Mouse (Mus musculus): Measurements from ENCODE around the gene Tmem178. TPM values are rescaled to one million over a fixed set of nuclear protein-coding genes. Genes with fewer than 3 reads are reported as not detected.

Gene Tmem178
- total RNA-seq, 2 experiments from 2014 or later: 0.28 to 0.50 TPM

- DNase-seq: no peak
Measured at GRCm38 (mm10) chr17:80997226-80997625, 52.8 kb downstream of the Tmem178 start.

GRCm38 (mm10) chr17:80998958-80999357 is 54.5 kb downstream of the Tmem178 start:
- no peak for DNase-seq

DNA sequence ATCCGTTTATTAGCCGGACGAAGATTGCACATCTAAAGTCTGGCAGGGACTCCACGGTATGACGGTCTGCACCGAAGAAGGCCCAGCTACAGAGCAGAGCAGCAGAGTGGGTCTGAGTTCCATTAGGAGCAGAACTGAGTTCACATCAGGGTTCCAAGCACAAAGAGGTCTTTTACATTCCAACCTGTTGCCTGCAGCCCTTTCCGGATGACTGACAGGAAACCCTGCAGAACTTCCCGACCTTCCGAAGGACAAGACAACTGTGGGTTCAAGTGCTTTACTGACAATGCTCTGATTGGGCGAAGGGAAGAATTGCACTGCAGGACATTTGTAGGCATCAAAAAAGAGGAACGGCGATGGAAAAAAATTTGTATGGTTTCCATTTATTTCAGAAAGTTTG is 56.6 kb downstream of the Tmem178 start:
- DNase-seq: no peak

DNA sequence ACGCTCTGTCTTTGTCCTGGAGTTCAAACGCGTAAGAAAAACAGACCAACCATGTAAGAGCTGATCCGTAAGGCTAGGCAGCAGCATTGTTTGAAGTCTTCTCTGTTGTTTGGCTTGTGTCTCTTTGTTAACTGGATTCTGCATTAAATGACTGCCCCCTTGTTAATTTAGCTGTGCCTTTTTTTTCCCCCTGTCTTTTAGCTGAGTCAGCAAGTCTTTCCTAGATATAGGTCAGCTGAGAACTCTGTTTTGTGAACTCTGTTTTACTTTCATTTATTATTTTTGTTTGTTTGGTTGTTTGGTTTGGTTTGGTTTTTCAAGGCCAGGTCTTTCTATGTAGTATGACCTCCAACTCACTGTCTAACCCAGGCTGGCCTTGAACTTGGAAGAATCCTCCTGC is 57.2 kb downstream of the Tmem178 start:
- DNase-seq: no peak

DNA sequence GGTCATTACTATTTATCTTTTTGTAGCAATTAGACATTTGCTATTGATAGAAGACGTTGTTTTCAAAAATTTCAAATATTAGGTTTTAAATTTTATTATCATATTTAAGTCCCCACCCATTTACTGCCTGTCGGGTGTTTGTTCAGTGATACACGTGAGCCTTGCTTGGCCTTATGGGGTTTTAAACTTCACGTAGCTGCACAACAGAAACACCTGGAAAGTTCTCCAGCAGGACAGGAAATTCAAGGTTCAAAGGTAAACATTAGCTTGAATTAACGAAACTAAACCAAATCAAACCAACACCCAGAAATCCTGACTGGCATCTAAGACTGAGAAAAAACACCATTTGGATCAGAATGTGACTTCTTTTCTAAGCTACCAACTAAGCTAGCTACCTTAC is 57.7 kb downstream of the Tmem178 start:
- DNase-seq: no peak

GRCm38 (mm10) chr17:81004454-81004853 is 60.0 kb downstream of the Tmem178 start:
- no peak for DNase-seq

- DNase-seq: no peak
Measured at GRCm38 (mm10) chr17:81005292-81005691, 60.9 kb downstream of the Tmem178 start.

GRCm38 (mm10) chr17:81009112-81009511 is 64.7 kb downstream of the Tmem178 start:
- no peak for DNase-seq

GRCm38 (mm10) chr17:81010199-81010598 is 65.8 kb downstream of the Tmem178 start:
- no peak for DNase-seq

DNA sequence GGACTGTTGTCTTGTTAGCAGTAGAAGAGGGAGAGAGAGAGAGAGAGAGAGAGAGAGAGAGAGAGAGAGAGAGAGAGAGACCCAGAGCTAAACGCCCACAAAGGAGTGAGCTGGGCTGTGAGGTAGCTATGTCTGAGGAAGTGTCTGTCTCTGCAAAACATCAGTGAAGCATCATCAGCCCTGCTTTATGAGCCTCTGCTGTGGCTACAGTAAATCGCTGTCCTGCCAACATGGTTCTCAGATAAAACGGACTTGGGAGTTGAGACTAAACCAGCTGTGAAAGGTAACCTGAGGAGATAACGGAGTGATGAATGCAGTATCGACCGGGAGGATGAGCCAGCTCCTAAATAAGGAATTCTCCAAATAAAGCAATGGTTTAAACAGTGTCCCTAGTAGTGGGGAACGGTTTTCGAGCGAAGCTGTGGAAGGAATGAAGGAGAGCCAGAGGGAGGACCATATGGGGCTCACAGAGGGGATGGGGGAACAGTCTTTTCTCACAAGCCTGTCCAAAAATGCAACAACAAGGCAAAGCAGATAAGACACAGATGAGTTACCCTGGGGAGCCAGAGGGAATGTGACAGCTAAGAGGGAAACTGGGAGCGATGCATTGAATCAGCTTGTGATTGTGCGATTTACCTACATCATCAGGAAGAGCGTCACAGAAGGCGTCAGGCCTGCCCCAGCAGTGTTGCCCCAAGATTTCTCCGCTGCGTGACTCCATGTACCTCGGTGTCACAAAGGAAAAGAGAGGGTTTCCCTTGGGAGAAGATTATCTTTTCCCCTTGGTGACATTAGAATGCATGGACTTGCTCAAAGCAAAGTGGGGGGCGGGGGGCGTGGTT is 66.6 kb downstream of the Tmem178 start:
- DNase-seq: no peak

GRCm38 (mm10) chr17:81015814-81016447 is 71.5 kb downstream of the Tmem178 start:
- DNase-seq: peak; percentile 41 to 64

- no peak for DNase-seq
Measured at GRCm38 (mm10) chr17:81017132-81017531, 72.7 kb downstream of the Tmem178 start.

DNA sequence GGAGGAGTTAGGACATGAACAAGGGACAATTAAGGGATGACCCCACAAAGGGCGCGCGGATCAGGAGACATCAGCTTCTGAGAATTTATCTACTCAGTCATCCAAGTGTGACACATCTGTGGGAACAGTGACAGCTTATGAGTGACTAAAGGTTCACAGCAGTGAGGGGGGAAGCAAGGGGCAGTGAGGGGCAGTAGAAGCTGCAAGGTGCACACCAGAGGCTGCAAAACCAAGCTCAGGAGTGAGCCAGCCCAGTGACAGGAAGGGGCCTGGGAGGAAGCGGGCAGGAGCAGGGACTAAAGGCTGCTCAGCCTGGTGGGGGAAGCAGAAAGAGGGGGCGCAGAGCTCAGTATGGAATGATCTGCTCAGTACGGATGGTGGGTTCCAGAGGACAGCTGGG is 82.9 kb downstream of the Tmem178 start:
- DNase-seq: no peak

GRCm38 (mm10) chr17:81031830-81032442 is 87.5 kb downstream of the Tmem178 start:
- no peak for DNase-seq

- no peak for DNase-seq
Measured at GRCm38 (mm10) chr17:81032957-81033356, 88.5 kb downstream of the Tmem178 start.

- DNase-seq: no peak
Measured at GRCm38 (mm10) chr17:81035354-81035753, 90.9 kb downstream of the Tmem178 start.

- no peak for DNase-seq
Measured at GRCm38 (mm10) chr17:81038707-81039408, 94.4 kb downstream of the Tmem178 start.

DNA sequence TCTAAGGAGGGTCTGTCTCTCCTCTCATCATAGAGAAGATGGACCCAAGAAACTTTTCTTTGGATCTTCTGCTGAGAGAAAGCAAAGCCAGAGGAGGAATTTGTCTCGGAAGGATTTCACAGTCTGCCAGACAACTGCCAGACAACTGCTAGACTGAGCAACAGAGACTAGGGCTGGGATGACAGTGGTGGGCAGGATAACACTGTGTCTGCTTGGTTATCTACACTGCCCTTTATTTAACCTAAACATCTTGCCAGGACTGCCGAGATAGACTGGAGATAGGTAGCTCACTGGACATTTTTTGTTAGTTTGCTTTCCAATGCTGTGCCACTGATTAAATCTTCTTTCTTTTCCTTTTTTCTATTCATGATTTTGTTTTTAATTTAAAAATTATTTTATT is 97.2 kb downstream of the Tmem178 start:
- no peak for DNase-seq

GRCm38 (mm10) chr17:81044356-81044755 is 99.9 kb downstream of the Tmem178 start:
- DNase-seq: no peak

DNA sequence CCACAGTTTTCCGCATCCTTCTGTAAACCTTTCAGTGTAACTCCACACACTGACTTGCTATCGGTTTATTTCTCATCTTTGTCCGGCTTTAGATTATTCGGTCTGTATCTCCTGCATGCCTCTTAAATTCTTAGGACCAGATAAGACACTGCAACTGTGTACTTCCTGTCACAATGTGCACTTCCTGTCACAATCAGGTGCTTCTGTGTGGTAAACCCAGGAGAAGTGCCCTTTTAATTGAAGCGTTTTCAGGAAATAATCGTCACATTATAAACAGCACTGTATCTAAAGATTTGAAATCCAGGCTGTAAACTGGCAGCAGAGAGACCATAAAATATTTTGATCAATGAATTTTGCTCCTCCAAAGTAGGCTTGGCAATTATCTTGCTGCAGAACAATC is 100.7 kb downstream of the Tmem178 start:
- DNase-seq: no peak

DNA sequence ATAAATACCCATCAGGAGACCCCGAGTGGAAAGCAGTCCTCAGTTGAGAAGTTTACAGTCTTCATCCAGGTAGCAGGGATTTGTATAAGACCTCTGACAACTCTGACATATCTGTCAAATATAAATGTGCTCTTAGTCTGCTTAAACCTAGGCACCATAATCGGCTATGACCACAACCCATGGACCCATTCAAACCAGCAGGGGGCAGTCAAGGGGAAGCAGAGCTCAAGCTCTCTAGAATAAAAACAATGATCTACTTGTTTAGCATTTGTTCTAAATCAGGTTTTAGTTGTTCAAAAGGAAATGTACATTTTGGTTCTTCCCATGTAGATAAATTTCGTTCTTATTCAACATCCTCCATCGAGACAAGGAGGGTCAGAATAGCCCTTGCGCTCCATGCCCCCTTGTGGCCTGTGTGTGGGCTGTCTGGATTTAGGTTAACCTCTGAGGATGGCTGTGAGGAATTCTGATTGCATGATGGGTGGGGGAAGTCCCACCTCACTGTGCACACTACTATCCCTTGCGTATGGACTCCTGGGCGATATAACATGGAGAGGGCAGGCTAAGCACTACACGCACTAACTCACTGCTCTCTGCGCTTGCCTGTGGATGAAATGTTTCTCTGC is 101.2 kb downstream of the Tmem178 start:
- peak in 1 of 2 experiments; percentile 60 for DNase-seq

DNA sequence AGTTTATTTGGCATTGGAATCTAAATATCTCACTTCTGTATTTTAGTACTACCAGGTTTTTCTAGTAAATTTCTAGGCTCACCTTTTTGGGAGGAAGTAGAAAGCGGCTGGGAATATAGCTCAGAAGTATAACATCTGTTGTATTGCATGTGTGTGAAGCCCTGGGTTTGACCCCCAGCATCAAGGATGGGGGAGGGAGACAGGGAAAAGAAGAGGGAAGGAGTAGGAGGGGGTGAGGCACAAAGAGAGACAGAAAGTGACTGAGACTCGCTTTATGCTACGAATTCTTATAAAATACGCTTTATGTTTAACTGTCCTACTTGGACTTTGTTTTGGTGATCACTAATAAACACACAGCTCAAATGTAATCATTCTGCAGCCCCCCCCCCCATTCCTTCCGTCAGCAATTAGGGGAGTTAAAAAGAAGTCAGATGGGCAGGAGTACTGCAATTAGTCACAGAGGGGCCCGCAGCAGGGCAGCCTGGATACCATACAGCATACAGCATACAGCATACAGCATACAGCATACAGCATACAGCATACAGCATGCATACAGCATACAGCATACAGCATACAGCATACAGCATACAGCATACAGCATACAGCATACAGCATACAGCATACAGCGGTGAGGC is 103.6 kb downstream of the Tmem178 start:
- DNase-seq: no peak
